Mouse (Mus musculus) hindbrain, embryonic 16.5 days (tissue): ENCODE data around the gene Tspan18. TPM values are rescaled to one million over a fixed set of nuclear protein-coding genes. Genes with fewer than 3 reads are reported as not detected.

Experiments
- ATAC-seq: fragments of 200-750 bp; cut with Nextera tagmentation; 2 replicates; pipeline ENCODE4 v1.8.0; 2017; ENCODE audit warnings: moderate TSS enrichment, moderate library complexity
- H3K27ac ChIP-seq: fragments of 300-500 bp; sonication (generic); 2 replicates; pipeline ENCODE4 v1.5.1; 2014; ENCODE audit warnings: low read depth, mild to moderate bottlenecking, control low read depth, low read length, moderate library complexity
- H3K27me3 ChIP-seq: fragments of 300-500 bp; sonication (generic); replicated peaks from 2 replicates; pipeline ENCODE4 v1.6.1; 2014; ENCODE audit warnings: low read length; ENCODE audit not compliant: control insufficient read depth, insufficient read depth
- H3K36me3 ChIP-seq: fragments of 300-500 bp; sonication (generic); 2 replicates; pipeline ENCODE4 v1.6.1; 2014; ENCODE audit warnings: mild to moderate bottlenecking, low read length, moderate library complexity, mixed read lengths; ENCODE audit not compliant: control insufficient read depth, insufficient read depth
- H3K4me1 ChIP-seq: fragments of 300-500 bp; sonication (generic); 2 replicates; pipeline ENCODE4 v1.6.1; 2014; ENCODE audit warnings: low read depth, low read length; ENCODE audit not compliant: control insufficient read depth, insufficient read depth
- H3K4me2 ChIP-seq: fragments of 300-500 bp; sonication (generic); 2 replicates; pipeline ENCODE4 v1.6.1; 2014; ENCODE audit warnings: mild to moderate bottlenecking, low read length, control low read depth, moderate library complexity
- H3K4me3 ChIP-seq: fragments of 300-500 bp; sonication (generic); 2 replicates; pipeline ENCODE4 v1.5.1; 2014; ENCODE audit warnings: mild to moderate bottlenecking, low read length, control low read depth, moderate library complexity
- H3K9ac ChIP-seq: fragments of 300-500 bp; sonication (generic); 2 replicates; pipeline ENCODE4 v1.6.1; 2014; ENCODE audit warnings: low read depth, mild to moderate bottlenecking, control low read depth, low read length, moderate library complexity
- H3K9me3 ChIP-seq: fragments of 300-500 bp; sonication (generic); 2 replicates; pipeline ENCODE4 v1.6.1; 2014; ENCODE audit warnings: mild to moderate bottlenecking, low read length, moderate library complexity; ENCODE audit not compliant: control insufficient read depth
- WGBS: fragments of 180-500 bp; shearing (Covaris S2); extraction: QIAGEN DNeasy Blood & Tissue Kit; methylation state at CpG from one replicate; pipeline ENCODE4 v1.1.7; 2014; 5-methylcytosine and 5-hydroxymethylcytosine counted together
- polyA plus RNA-seq: library from polyadenylated mRNA; unstranded; fragments of >200 nt; fragmentation: Nextera tagmentation; extraction: Ambion mirVana; gene quantifications from 2 replicates; pipeline ENCODE4 v1.2.1, GENCODE M21; 2015

The Tspan18 gene
- polyA plus RNA-seq, 1 experiment from 2014 or later, result 15.7 TPM

DNA sequence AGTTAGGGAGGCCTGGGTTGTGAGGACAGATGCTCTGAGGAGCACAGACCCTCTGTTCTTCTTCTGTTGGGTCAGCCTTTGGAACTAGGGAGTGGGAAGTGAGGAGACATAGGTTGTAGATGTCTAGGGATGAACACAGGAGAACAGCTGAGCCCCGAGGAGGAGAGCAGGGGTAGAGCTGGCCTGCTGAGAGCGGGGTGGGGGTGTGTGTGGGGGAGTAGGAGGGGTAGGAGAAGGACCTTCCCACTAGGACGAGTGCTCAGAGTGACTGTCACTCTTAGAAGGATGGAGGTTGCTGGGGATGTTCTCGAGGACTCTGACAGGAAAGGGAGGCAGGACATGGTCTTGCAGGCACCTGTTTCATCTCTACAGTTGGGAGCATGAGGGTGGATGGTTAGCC, 140.5 kb downstream of the Tspan18 start:
- no peaks in the 10 kb centered on the region for H3K27me3 ChIP-seq
- no peak overlapping the region for H3K4me2 ChIP-seq
- H3K4me1 ChIP-seq, result peaks cover 51% of the 10 kb centered on the region
- H3K36me3 ChIP-seq, result no peaks in the 10 kb centered on the region
- H3K4me3 ChIP-seq, result no peak overlapping the region
- no peak overlapping the region for H3K9ac ChIP-seq
- no peak for ATAC-seq
- H3K9me3 ChIP-seq, result no peaks in the 10 kb centered on the region
- WGBS, result 54% methylated on average over 4 of the region's 4 CpGs
- no peak overlapping the region for H3K27ac ChIP-seq

DNA sequence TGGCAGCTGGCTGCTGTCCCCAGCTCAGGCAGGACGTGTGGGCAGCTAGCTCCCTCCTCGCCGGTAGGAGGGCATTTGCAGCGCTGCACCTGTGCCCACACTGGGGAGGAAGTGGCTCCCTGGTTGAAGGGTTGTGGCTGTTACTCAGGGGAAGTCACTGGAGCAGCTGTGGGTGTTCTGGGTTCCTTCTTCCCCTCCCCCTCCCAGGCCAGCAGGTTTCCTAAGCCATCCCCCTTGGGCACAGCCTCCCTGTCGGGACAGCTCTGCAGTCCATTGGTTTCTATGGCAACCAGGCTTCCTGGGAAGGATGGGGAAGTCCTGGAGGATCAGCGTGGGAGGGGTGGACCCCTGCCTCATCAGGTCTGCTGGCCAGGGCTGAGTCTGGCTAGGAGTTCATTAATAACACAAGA, 141.6 kb downstream of the Tspan18 start:
- peaks cover 54% of the 10 kb centered on the region for H3K4me1 ChIP-seq
- H3K9ac ChIP-seq, result peak overlapping the region; percentile 35
- H3K27ac ChIP-seq, result 0 out of 2 replicates have a peak overlapping the region, but pooled peaks have one; percentile 3
- H3K36me3 ChIP-seq, result no peaks in the 10 kb centered on the region
- ATAC-seq, result no peak
- no peaks in the 10 kb centered on the region for H3K9me3 ChIP-seq
- H3K27me3 ChIP-seq, result no peaks in the 10 kb centered on the region
- WGBS, result 4% methylated on average over 6 of the region's 6 CpGs
- no peak overlapping the region for H3K4me3 ChIP-seq
- H3K4me2 ChIP-seq, result peak overlapping the region; percentile 11; the same call in 1 of the 2 replicates

- H3K4me2 ChIP-seq, result peak overlapping the region; percentile 11
- H3K9ac ChIP-seq, result peak overlapping the region; percentile 35
- H3K4me3 ChIP-seq, result no peak overlapping the region
- 33% methylated on average over 9 of the region's 9 CpGs for WGBS
- no peak for ATAC-seq
- no peaks in the 10 kb centered on the region for H3K36me3 ChIP-seq
- H3K27me3 ChIP-seq, result no peaks in the 10 kb centered on the region
- no peaks in the 10 kb centered on the region for H3K9me3 ChIP-seq
- H3K4me1 ChIP-seq, result peaks cover 54% of the 10 kb centered on the region
- H3K27ac ChIP-seq, result 0 out of 2 replicates have a peak overlapping the region, but pooled peaks have one; percentile 3
These were observed 142.1 kb downstream of the Tspan18 start for GRCm38 (mm10) chr2:93192182-93192560.

- Histone ChIP-seq H3K9me3 (no peaks in the 10 kb centered on the region), H3K27me3 (no peaks in the 10 kb centered on the region), H3K4me3 (no peak overlapping the region), H3K36me3 (no peaks in the 10 kb centered on the region), H3K4me1 (peaks cover 54% of the 10 kb centered on the region), H3K9ac (peak overlapping the region; percentile 35), H3K27ac (no peak overlapping the region), H3K4me2 (peak overlapping the region; percentile 11)
- ATAC-seq, result no peak
- WGBS, result 39% methylated on average over 14 of the region's 14 CpGs
These were observed 142.7 kb downstream of the Tspan18 start for GRCm38 (mm10) chr2:93191488-93192181.

- Histone ChIP-seq H3K9ac (peak overlapping the region; percentile 28), H3K4me1 (peaks cover 54% of the 10 kb centered on the region), H3K9me3 (no peaks in the 10 kb centered on the region), H3K36me3 (no peaks in the 10 kb centered on the region), H3K4me3 (peak overlapping the region; percentile 8; the same call in 1 of the 2 replicates), H3K4me2 (peak overlapping the region; percentile 11), H3K27me3 (no peaks in the 10 kb centered on the region), H3K27ac (no peak overlapping the region)
- no peak for ATAC-seq
- WGBS, result 7% methylated on average over 9 of the region's 9 CpGs
These were observed 143.4 kb downstream of the Tspan18 start for GRCm38 (mm10) chr2:93190771-93191487.

GRCm38 (mm10) chr2:93188761-93189458, 145.4 kb downstream of the Tspan18 start:
- peak overlapping the region; percentile 90 for H3K9ac ChIP-seq
- peak overlapping the region; percentile 96 for H3K4me2 ChIP-seq
- no peaks in the 10 kb centered on the region for H3K9me3 ChIP-seq
- H3K4me3 ChIP-seq, result peak overlapping the region; percentile 85
- peaks cover 44% of the 10 kb centered on the region for H3K4me1 ChIP-seq
- ATAC-seq, result peak; percentile 31
- 3% methylated on average over 19 of the region's 19 CpGs for WGBS
- no peaks in the 10 kb centered on the region for H3K36me3 ChIP-seq
- H3K27me3 ChIP-seq, result no peaks in the 10 kb centered on the region
- H3K27ac ChIP-seq, result peak overlapping the region; percentile 88

DNA sequence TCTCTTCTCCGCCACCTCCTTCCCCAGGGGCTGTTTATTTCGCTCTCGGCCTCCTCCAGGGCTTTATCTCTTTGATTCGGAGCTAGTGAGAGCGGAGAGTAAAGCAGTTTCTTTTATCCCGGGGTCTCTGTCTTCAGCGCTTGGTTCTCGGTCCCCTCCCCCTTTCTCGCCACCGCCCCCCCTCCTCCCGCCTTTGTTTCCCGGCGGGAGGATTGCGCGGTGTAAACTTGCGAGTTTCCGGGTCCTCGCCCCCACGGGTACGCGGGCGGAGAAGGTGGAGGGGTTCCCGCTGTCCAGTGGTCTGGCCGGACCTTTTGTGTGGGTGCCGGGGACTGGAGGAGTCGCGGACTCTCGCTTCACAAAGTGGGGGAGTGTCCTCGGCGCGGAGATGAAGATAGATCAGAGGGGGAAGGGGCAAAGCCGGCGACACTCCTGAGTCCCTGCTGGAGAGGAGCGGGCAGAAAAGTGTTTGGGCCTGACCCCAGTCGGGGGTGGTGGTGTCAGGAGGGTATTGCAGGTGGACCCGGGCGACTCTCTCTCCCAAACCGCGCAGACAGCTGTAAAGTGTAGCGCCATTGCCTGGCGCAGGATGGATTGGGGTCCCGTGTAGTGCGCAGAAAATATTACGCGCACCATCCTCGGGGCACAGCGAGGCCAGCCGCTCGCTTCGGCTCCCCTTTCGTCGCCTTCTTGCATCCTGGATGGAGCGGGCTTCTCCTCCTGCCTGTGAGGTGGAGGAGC, 146.1 kb downstream of the Tspan18 start:
- under 1% methylated on average over 53 of the region's 53 CpGs for WGBS
- peak overlapping the region; percentile 96 for H3K4me2 ChIP-seq
- H3K4me1 ChIP-seq, result peaks cover 40% of the 10 kb centered on the region
- H3K9ac ChIP-seq, result peak overlapping the region; percentile 90
- ATAC-seq, result peak; percentile 35; the same call in 1 of the 2 replicates
- no peaks in the 10 kb centered on the region for H3K9me3 ChIP-seq
- H3K36me3 ChIP-seq, result no peaks in the 10 kb centered on the region
- no peaks in the 10 kb centered on the region for H3K27me3 ChIP-seq
- peak overlapping the region; percentile 88 for H3K27ac ChIP-seq
- H3K4me3 ChIP-seq, result peak overlapping the region; percentile 85

DNA sequence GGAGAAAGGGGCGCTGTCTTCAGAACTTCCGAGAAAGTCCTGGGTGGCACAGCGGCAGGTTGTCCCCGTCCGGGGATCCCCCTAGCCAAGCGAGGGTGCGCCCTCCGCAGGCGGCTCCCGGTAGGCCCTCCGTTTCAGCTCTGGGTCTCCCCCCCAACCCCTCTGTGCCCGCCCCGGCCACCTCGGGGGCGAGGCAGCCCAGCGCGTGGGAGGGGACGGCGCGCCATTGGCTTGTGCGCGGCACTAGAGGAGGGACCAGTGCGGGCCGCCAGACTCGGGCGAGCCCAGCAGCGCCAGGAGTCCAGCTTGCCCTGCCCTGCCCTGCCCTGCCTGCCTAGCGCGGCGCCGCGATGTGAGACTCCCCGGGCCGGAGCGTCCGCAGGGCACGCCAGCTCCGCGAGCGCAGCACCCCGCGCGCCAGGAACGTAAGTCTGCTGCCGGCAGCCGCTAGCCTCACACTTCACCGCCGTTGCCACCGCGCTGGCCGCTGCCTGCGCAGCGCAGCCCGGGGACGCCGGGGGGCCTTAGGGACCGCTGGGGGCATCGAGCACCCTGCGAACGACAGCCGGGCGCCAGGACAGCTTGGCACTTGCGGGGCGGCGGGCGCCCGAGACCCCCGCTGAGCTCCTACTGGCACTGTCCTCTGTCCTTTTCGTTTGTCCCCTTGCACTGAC, 146.8 kb downstream of the Tspan18 start, which contains the start of gene Trp53i11:
TSS of gene Trp53i11 (plus strand) at position 226 of the 674 bp plus-strand sequence.
- under 1% methylated on average over 62 of the region's 69 CpGs for WGBS
- H3K4me2 ChIP-seq, result peak within 1 kb of the TSS; percentile 96
- H3K4me1 ChIP-seq, result peaks cover 36% of the 10 kb centered on the region
- H3K9me3 ChIP-seq, result no peaks in the 10 kb centered on the region
- no peaks in the 10 kb centered on the region for H3K36me3 ChIP-seq
- no peaks in the 10 kb centered on the region for H3K27me3 ChIP-seq
- H3K27ac ChIP-seq, result peak within 1 kb of the TSS; percentile 88
- ATAC-seq, result peak; percentile 86
- peak within 1 kb of the TSS; percentile 85 for H3K4me3 ChIP-seq
- peak within 1 kb of the TSS; percentile 90 for H3K9ac ChIP-seq
